Mouse (Mus musculus): ENCODE results near the gene Gm11239.
"Not testable (repeated sequence)": the region's sequence is repeated elsewhere in the genome, so short reads cannot be mapped to it uniquely, and the experiment has no call there.

GRCm38 (mm10) chr4:73622684-73623083 lies 45.5 kb upstream of the Gm11239 start, which contains the start of gene Gm11237:
- not testable (repeated sequence) for TF ChIP-seq POLR2A (IDR thresholded peaks at IDR 0.05; ENCODE audit: extremely low read depth, insufficient read depth, low read length); CTCF (IDR thresholded peaks at IDR 0.05; ENCODE audit: low read depth, low read length)
